In genomic region chr8:12171788-12172187, GRCm38 (mm10) we compare ENCODE assay signal across 14 mouse cellular contexts.
"Had no signal": no experiment of that assay in that cellular context is flagged by ENCODE, and none has a peak within 500 bp of the region (broad histone marks: within the 10 kb centered on the region; RNA-seq: fewer than 3 reads in every experiment).

No protein-coding gene starts in this region.

- DNase-seq: kidney, postnatal 14 days; lung, adult 2 months; lung, postnatal 36 days; right cerebral cortex, postnatal 14 days; thymus, adult 2 months; thymus, postnatal 25 days had no signal

- H3K36me3 ChIP-seq: kidney, embryonic 15.5 days; limb, embryonic 10.5 days; liver, embryonic 15.5 days; neural tube, embryonic 13.5 days; stomach, embryonic 15.5 days had no signal

- H3K27ac ChIP-seq: kidney, embryonic 15.5 days; left cerebral cortex, adult 2 months; limb, embryonic 10.5 days; liver, embryonic 15.5 days; neural tube, embryonic 13.5 days; stomach, embryonic 15.5 days had no signal

- H3K4me3 ChIP-seq: kidney, embryonic 15.5 days; left cerebral cortex, adult 2 months; limb, embryonic 10.5 days; liver, embryonic 15.5 days; neural tube, embryonic 13.5 days; stomach, embryonic 15.5 days had no signal

- ATAC-seq: lung, postnatal 0 days had no signal

- H3K9me3 ChIP-seq: kidney, embryonic 15.5 days; limb, embryonic 10.5 days; liver, embryonic 15.5 days; neural tube, embryonic 13.5 days; stomach, embryonic 15.5 days had no signal

- H3K9ac ChIP-seq: kidney, embryonic 15.5 days; liver, embryonic 15.5 days; neural tube, embryonic 13.5 days; stomach, embryonic 15.5 days had no signal

- H3K4me1 ChIP-seq: liver, embryonic 15.5 days had no signal

- H3K4me2 ChIP-seq: kidney, embryonic 15.5 days; liver, embryonic 11.5 days; liver, embryonic 15.5 days; neural tube, embryonic 13.5 days; stomach, embryonic 15.5 days had no signal
